ENCODE assay signal across 8 mouse cellular contexts in the genomic region with DNA sequence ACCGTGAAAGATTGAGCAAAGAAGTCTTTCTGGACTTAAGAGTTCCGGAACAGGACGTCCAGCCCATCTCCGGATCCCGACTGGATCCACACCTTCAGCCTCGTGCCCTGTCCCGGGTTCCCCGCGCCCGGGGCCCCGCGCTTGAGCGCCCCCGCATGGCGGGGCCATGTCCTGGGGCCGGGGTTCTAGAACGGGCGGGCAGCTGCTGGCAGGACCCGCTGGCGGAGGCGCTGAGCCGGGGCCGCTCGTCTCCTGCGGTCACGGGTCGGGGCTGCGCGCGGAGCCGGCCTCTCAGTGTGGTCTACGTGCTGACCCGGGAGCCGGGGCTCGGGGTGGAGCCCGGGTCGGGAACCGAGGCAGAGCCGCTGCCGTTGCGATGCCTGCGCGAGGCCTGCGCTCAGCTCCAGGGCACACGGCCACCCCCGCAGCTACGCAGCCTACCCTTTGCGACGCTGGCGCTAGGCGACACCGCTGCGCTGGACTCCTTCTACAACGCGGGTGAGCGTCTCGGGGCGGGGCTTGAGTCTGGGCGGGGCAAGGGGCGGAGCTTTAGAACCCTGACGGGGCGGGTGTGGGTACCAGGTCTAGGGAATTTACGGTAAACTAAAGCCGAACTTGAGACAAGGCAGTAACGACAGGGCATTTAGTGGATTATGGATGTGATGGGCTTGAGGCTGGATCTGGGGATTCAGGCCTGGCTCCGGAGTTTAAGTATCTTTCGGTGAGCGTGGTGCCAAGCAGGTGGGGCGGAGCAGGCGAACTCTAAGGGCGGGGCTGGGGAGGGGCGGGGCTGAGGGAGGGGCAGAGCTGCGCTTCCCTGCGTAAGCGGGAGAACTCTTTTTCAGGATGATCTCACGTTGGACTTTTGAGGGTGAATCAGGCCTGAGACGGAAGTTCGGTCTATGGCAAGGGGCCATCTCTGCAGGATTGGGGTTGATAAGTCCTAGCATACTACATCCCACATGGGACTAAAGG. TPM values are rescaled to one million over a fixed set of nuclear protein-coding genes. Genes with fewer than 3 reads are reported as not detected.
DNase-seq lines count a peak whose midpoint lies in the region; ATAC-seq and TF ChIP-seq lines count a peak whose summit lies in the region.

No protein-coding gene starts in this region.

- peak; percentile 34 for TF ChIP-seq CTCF in bone marrow macrophage, adult 2 months (IDR thresholded peaks at IDR 0.05; ENCODE audit: low read depth, low read length)
- no peak for TF ChIP-seq CTCF in spleen, adult 2 months (IDR thresholded peaks at IDR 0.05; ENCODE audit: extremely low read depth, insufficient read depth, insufficient read length, insufficient replicate concordance)

- H3K36me3 ChIP-seq in embryonic facial prominence, embryonic 15.5 days, result no peaks in the 10 kb centered on the region
- H3K36me3 ChIP-seq in limb, embryonic 14.5 days (ENCODE audit: control insufficient read depth, insufficient read depth, low read length), result no peaks in the 10 kb centered on the region
- H3K36me3 ChIP-seq in midbrain, embryonic 16.5 days (ENCODE audit: control insufficient read depth, insufficient read depth, low read length), result no peaks in the 10 kb centered on the region
- H3K36me3 ChIP-seq in spleen, adult 2 months (ENCODE audit: control insufficient read depth, insufficient read depth, low read length), result no peaks in the 10 kb centered on the region

- peak overlapping the region; percentile 57 for H3K27ac ChIP-seq in bone marrow macrophage, adult 2 months (ENCODE audit: insufficient read depth, low read depth, low read length)
- H3K27ac ChIP-seq in embryonic facial prominence, embryonic 15.5 days (replicated peaks), result peak overlapping the region; percentile 91
- H3K27ac ChIP-seq in limb, embryonic 14.5 days (replicated peaks; ENCODE audit: low read depth, low read length), result 0 out of 2 replicates have a peak overlapping the region, but pooled peaks have one; percentile 35
- no peak overlapping the region for H3K27ac ChIP-seq in midbrain, embryonic 16.5 days (ENCODE audit: low read length)
- peak overlapping the region; percentile 71 for H3K27ac ChIP-seq in spleen, adult 2 months (ENCODE audit: insufficient read depth, low read length)

- H3K4me3 ChIP-seq in bone marrow macrophage, adult 2 months (ENCODE audit: insufficient read depth, low read length), result peak overlapping the region; percentile 82
- H3K4me3 ChIP-seq in embryonic facial prominence, embryonic 15.5 days (replicated peaks), result peak overlapping the region; percentile 68
- peak overlapping the region; percentile 58 for H3K4me3 ChIP-seq in limb, embryonic 14.5 days (replicated peaks; ENCODE audit: low read length)
- H3K4me3 ChIP-seq in midbrain, embryonic 16.5 days (ENCODE audit: low read depth, low read length), result peak overlapping the region; percentile 58
- peak overlapping the region; percentile 61 for H3K4me3 ChIP-seq in spleen, adult 2 months (ENCODE audit: extremely low read depth, insufficient read depth, insufficient read length)

- under 1% methylated on average over 70 of the region's 78 CpGs for WGBS in embryonic facial prominence, embryonic 15.5 days
- under 1% methylated on average over 71 of the region's 78 CpGs for WGBS in limb, embryonic 14.5 days
- WGBS in midbrain, embryonic 16.5 days, result under 1% methylated on average over 78 of the region's 78 CpGs
- 1% methylated on average over 78 of the region's 78 CpGs for WGBS in spleen, adult 2 months

- peak; percentile 92 for ATAC-seq in embryonic facial prominence, embryonic 15.5 days (ENCODE audit: insufficient number of reproducible peaks, low FRiP score, low TSS enrichment, low read depth)
- peak; percentile 91 for ATAC-seq in limb, embryonic 14.5 days (ENCODE audit: low FRiP score, low read depth)
- ATAC-seq in midbrain, embryonic 16.5 days, result peak; percentile 91

- no peak for TF ChIP-seq POLR2A in bone marrow macrophage, adult 2 months (IDR thresholded peaks at IDR 0.05; ENCODE audit: borderline replicate concordance, low read depth, low read length)
- peak; percentile 47; the same call in 1 of the 2 replicates for TF ChIP-seq POLR2A in limb, embryonic 14.5 days (IDR thresholded peaks at IDR 0.05; ENCODE audit: borderline replicate concordance, extremely low read depth, insufficient read depth, insufficient read length)
- TF ChIP-seq POLR2A in spleen, adult 2 months (IDR thresholded peaks at IDR 0.05; ENCODE audit: low read depth, low read length), result peak; percentile 49; the same call in 1 of the 2 replicates

- H3K27me3 ChIP-seq in embryonic facial prominence, embryonic 15.5 days, result peaks cover 30% of the 10 kb centered on the region
- peaks cover 6% of the 10 kb centered on the region; the same call in 1 of the 2 replicates for H3K27me3 ChIP-seq in limb, embryonic 14.5 days (ENCODE audit: control insufficient read depth, insufficient read depth, low read length)
- H3K27me3 ChIP-seq in midbrain, embryonic 16.5 days (ENCODE audit: control insufficient read depth, insufficient read depth, low read depth, low read length), result peaks cover 50% of the 10 kb centered on the region
- H3K27me3 ChIP-seq in spleen, adult 2 months (ENCODE audit: control insufficient read depth, insufficient read depth, low read length), result no peaks in the 10 kb centered on the region

- peak overlapping the region; percentile 65 for H3K9ac ChIP-seq in embryonic facial prominence, embryonic 15.5 days
- peak overlapping the region; percentile 69 for H3K9ac ChIP-seq in limb, embryonic 14.5 days (ENCODE audit: low read depth, low read length, severe bottlenecking)
- H3K9ac ChIP-seq in midbrain, embryonic 16.5 days (ENCODE audit: low read depth, low read length), result peak overlapping the region; percentile 69

- peak; percentile 92 to 93 for DNase-seq in B cell, adult 2 months
- peak; percentile 93 for DNase-seq in heart, adult 9 months (ENCODE audit: low spot score in 2 of 2)
- peak; percentile 88 for DNase-seq in kidney, adult 9 months
- peak; percentile 81 for DNase-seq in limb, embryonic 14.5 days (ENCODE audit: low spot score)
- DNase-seq in spleen, adult 2 months (ENCODE audit: low read depth in 1 of 2, low spot score in 2 of 2), result peak; percentile 71 to 83

- H3K4me1 ChIP-seq in bone marrow macrophage, adult 2 months (ENCODE audit: control insufficient read depth, insufficient read depth, low read length), result peaks cover 20% of the 10 kb centered on the region
- peaks cover 17% of the 10 kb centered on the region for H3K4me1 ChIP-seq in embryonic facial prominence, embryonic 15.5 days
- H3K4me1 ChIP-seq in limb, embryonic 14.5 days (ENCODE audit: control insufficient read depth, insufficient read depth, low read length), result peaks cover 8% of the 10 kb centered on the region
- peaks cover 6% of the 10 kb centered on the region for H3K4me1 ChIP-seq in midbrain, embryonic 16.5 days (ENCODE audit: control insufficient read depth, insufficient read depth, low read length)
- peaks cover 9% of the 10 kb centered on the region for H3K4me1 ChIP-seq in spleen, adult 2 months (ENCODE audit: control insufficient read depth, insufficient read depth, insufficient read length)

- no peaks in the 10 kb centered on the region for H3K9me3 ChIP-seq in embryonic facial prominence, embryonic 15.5 days (replicated peaks)
- no peaks in the 10 kb centered on the region for H3K9me3 ChIP-seq in limb, embryonic 14.5 days (ENCODE audit: control insufficient read depth, low read length)
- H3K9me3 ChIP-seq in midbrain, embryonic 16.5 days (replicated peaks; ENCODE audit: control insufficient read depth, low read length, poor library complexity, severe bottlenecking), result no peaks in the 10 kb centered on the region

- peak overlapping the region; percentile 95 for H3K4me2 ChIP-seq in embryonic facial prominence, embryonic 15.5 days (replicated peaks)
- H3K4me2 ChIP-seq in limb, embryonic 14.5 days (replicated peaks; ENCODE audit: low read depth, low read length, severe bottlenecking), result peak overlapping the region; percentile 95
- peak overlapping the region; percentile 86 for H3K4me2 ChIP-seq in midbrain, embryonic 16.5 days (ENCODE audit: low read length)

RNA-seq across cellular contexts. Expression of a gene that starts 0.6 kb away (rescaled TPM):
- polyA plus RNA-seq in bone marrow macrophage, adult 2 months (2012; ENCODE audit: insufficient read depth, insufficient read length, missing spikeins), result 1.2 and 1.6 TPM in 2 replicates
- polyA plus RNA-seq in embryonic facial prominence, embryonic 15.5 days (2015; fragmentation: Nextera tagmentation; extraction: Ambion mirVana), result 17.4 and 20.6 TPM in 2 replicates
- polyA plus RNA-seq in limb, embryonic 14.5 days (2012; rRNA removed), result 6.7 and 7.5 TPM in 2 replicates
- polyA plus RNA-seq in limb, embryonic 14.5 days (2014; fragmentation: Nextera tagmentation; extraction: Ambion mirVana), result 9.4 and 10.4 TPM in 2 replicates
- 2.8 TPM in 2 replicates for polyA plus RNA-seq in midbrain, embryonic 16.5 days (2015; fragmentation: Nextera tagmentation; extraction: Ambion mirVana)
- polyA plus RNA-seq in spleen, adult 2 months (2012; rRNA removed), result 4.0 and 5.8 TPM in 2 replicates

RNA-seq across cellular contexts. Expression of a gene that starts 21.7 kb away (rescaled TPM):
- not detected in 2 replicates for polyA plus RNA-seq in bone marrow macrophage, adult 2 months (2012; ENCODE audit: insufficient read depth, insufficient read length, missing spikeins)
- 39.7 and 40.2 TPM in 2 replicates for polyA plus RNA-seq in embryonic facial prominence, embryonic 15.5 days (2015; fragmentation: Nextera tagmentation; extraction: Ambion mirVana)
- polyA plus RNA-seq in limb, embryonic 14.5 days (2012; rRNA removed), result 14.3 and 15.7 TPM in 2 replicates
- polyA plus RNA-seq in limb, embryonic 14.5 days (2014; fragmentation: Nextera tagmentation; extraction: Ambion mirVana), result 17.9 and 23.3 TPM in 2 replicates
- 0.16 and 0.25 TPM in 2 replicates for polyA plus RNA-seq in midbrain, embryonic 16.5 days (2015; fragmentation: Nextera tagmentation; extraction: Ambion mirVana)
- 6.8 and 7.1 TPM in 2 replicates for polyA plus RNA-seq in spleen, adult 2 months (2012; rRNA removed)

RNA-seq across cellular contexts. Expression of a gene that starts 28.9 kb away (rescaled TPM):
- polyA plus RNA-seq in bone marrow macrophage, adult 2 months (2012; ENCODE audit: insufficient read depth, insufficient read length, missing spikeins), result not detected in 2 replicates
- polyA plus RNA-seq in embryonic facial prominence, embryonic 15.5 days (2015; fragmentation: Nextera tagmentation; extraction: Ambion mirVana), result 0.07 and 0.24 TPM in 2 replicates
- 0.84 and 1.1 TPM in 2 replicates for polyA plus RNA-seq in limb, embryonic 14.5 days (2012; rRNA removed)
- 0.22 TPM in 1 of 2 replicates, not detected in the other for polyA plus RNA-seq in limb, embryonic 14.5 days (2014; fragmentation: Nextera tagmentation; extraction: Ambion mirVana)
- polyA plus RNA-seq in midbrain, embryonic 16.5 days (2015; fragmentation: Nextera tagmentation; extraction: Ambion mirVana), result 1.5 and 2.0 TPM in 2 replicates
- 0.02 TPM in 1 of 2 replicates, not detected in the other for polyA plus RNA-seq in spleen, adult 2 months (2012; rRNA removed)

RNA-seq across cellular contexts. Expression of a gene that starts 29.3 kb away (rescaled TPM):
- polyA plus RNA-seq in bone marrow macrophage, adult 2 months (2012; ENCODE audit: insufficient read depth, insufficient read length, missing spikeins), result not detected in 2 replicates
- 8.8 and 9.3 TPM in 2 replicates for polyA plus RNA-seq in embryonic facial prominence, embryonic 15.5 days (2015; fragmentation: Nextera tagmentation; extraction: Ambion mirVana)
- polyA plus RNA-seq in limb, embryonic 14.5 days (2012; rRNA removed), result 3.2 and 3.4 TPM in 2 replicates
- 4.9 and 6.3 TPM in 2 replicates for polyA plus RNA-seq in limb, embryonic 14.5 days (2014; fragmentation: Nextera tagmentation; extraction: Ambion mirVana)
- polyA plus RNA-seq in midbrain, embryonic 16.5 days (2015; fragmentation: Nextera tagmentation; extraction: Ambion mirVana), result 3.8 and 4.1 TPM in 2 replicates
- polyA plus RNA-seq in spleen, adult 2 months (2012; rRNA removed), result 0.19 and 0.54 TPM in 2 replicates

RNA-seq across cellular contexts. Expression of a gene that starts 36.4 kb away (rescaled TPM):
- 36.1 and 40.8 TPM in 2 replicates for polyA plus RNA-seq in bone marrow macrophage, adult 2 months (2012; ENCODE audit: insufficient read depth, insufficient read length, missing spikeins)
- polyA plus RNA-seq in embryonic facial prominence, embryonic 15.5 days (2015; fragmentation: Nextera tagmentation; extraction: Ambion mirVana), result 79.1 and 87.8 TPM in 2 replicates
- polyA plus RNA-seq in limb, embryonic 14.5 days (2012; rRNA removed), result 101 and 119 TPM in 2 replicates
- polyA plus RNA-seq in limb, embryonic 14.5 days (2014; fragmentation: Nextera tagmentation; extraction: Ambion mirVana), result 81.6 and 84.1 TPM in 2 replicates
- 111 and 121 TPM in 2 replicates for polyA plus RNA-seq in midbrain, embryonic 16.5 days (2015; fragmentation: Nextera tagmentation; extraction: Ambion mirVana)
- polyA plus RNA-seq in spleen, adult 2 months (2012; rRNA removed), result 58.0 and 61.0 TPM in 2 replicates
